Mouse (Mus musculus) ES-E14 (cell line): ENCODE measurements at regions not wholly inside any gene's neighbourhood (a gene's known extent, or its start where the extent isn't known, plus 50 kb on each side); places are given as distances from the start of the nearest gene placed in this dataset.

ENCODE experiments used
- DNase-seq: peaks from one replicate; pipeline ENCODE4 v3.0.0-alpha.2; 2013; ENCODE audit warnings: low read depth, low spot score
- H3K27ac ChIP-seq: 2 replicates; pipeline ENCODE4 v1.5.1; 2012; ENCODE audit warnings: low read depth, mild to moderate bottlenecking, low read length, moderate library complexity, mixed read lengths; ENCODE audit not compliant: poor library complexity, insufficient read depth, severe bottlenecking
- H3K36me3 ChIP-seq: 2 replicates; pipeline ENCODE4 v1.6.1; 2012; ENCODE audit warnings: mild to moderate bottlenecking, low read length, moderate library complexity, mixed read lengths; ENCODE audit not compliant: control insufficient read depth, poor library complexity, insufficient read depth, severe bottlenecking
- H3K4me1 ChIP-seq, 2 experiments: fragments of 150-350 bp in 1 of 2; sonication (generic) in 1 of 2; 2 replicates each; pipeline ENCODE4 v1.6.1; 2012; ENCODE audit warnings: low read length in 2 of 2, mild to moderate bottlenecking in 1 of 2, mixed read lengths in 1 of 2; ENCODE audit not compliant: control insufficient read depth in 2 of 2, insufficient read depth in 2 of 2, poor library complexity in 1 of 2
- H3K4me3 ChIP-seq, 2 experiments: fragments of 150-350 bp in 1 of 2; sonication (generic) in 1 of 2; 2 replicates each; pipeline ENCODE4 v1.5.1; 2012; ENCODE audit warnings: low read length in 2 of 2, low read depth in 1 of 2, mild to moderate bottlenecking in 1 of 2, mixed read lengths in 1 of 2; ENCODE audit not compliant: insufficient read depth in 1 of 2, poor library complexity in 1 of 2, severe bottlenecking in 1 of 2
- H3K9ac ChIP-seq: 2 replicates; pipeline ENCODE4 v1.6.1; 2012; ENCODE audit warnings: low read depth, mild to moderate bottlenecking, low read length, mixed read lengths; ENCODE audit not compliant: poor library complexity, insufficient read depth, severe bottlenecking
- H3K9me3 ChIP-seq: fragments of 150-350 bp; sonication (generic); 2 replicates; pipeline ENCODE4 v1.6.1; 2012; ENCODE audit warnings: low read depth, mild to moderate bottlenecking, low read length; ENCODE audit not compliant: control insufficient read depth, insufficient read depth
- CHD2 ChIP-seq: IDR thresholded peaks from 2 replicates; pipeline ENCODE4 v1.6.1; 2014; ENCODE audit warnings: mild to moderate bottlenecking, low read depth, low read length, inconsistent platforms
- HCFC1 ChIP-seq: IDR thresholded peaks from 2 replicates; pipeline ENCODE4 v1.6.1; 2012; ENCODE audit warnings: low read length, inconsistent platforms, borderline replicate concordance; ENCODE audit not compliant: insufficient read depth
- MAFK ChIP-seq: IDR thresholded peaks from 2 replicates; pipeline ENCODE4 v1.6.1; 2014; ENCODE audit warnings: mild to moderate bottlenecking, low read depth, low read length, inconsistent platforms; ENCODE audit not compliant: insufficient read depth
- ZC3H11A ChIP-seq: IDR thresholded peaks from 2 replicates; pipeline ENCODE4 v1.6.1; 2012; ENCODE audit warnings: low read depth, mild to moderate bottlenecking, inconsistent platforms, low read length, borderline replicate concordance
- ZNF384 ChIP-seq: IDR thresholded peaks from 2 replicates; pipeline ENCODE4 v1.6.1; 2012; ENCODE audit warnings: low read depth, low read length, inconsistent platforms
- in situ Hi-C, 2 experiments: fragments of 600-800 bp; cut with MboI; formaldehyde crosslinking; loops; one replicate each; pipeline ENCODE4 v1.15.1; 2025; ENCODE audit warnings: low sequenced_read_pairs in 2 of 2, inconsistent platforms in 1 of 2; ENCODE audit not compliant: unreplicated experiment in 2 of 2

DNA sequence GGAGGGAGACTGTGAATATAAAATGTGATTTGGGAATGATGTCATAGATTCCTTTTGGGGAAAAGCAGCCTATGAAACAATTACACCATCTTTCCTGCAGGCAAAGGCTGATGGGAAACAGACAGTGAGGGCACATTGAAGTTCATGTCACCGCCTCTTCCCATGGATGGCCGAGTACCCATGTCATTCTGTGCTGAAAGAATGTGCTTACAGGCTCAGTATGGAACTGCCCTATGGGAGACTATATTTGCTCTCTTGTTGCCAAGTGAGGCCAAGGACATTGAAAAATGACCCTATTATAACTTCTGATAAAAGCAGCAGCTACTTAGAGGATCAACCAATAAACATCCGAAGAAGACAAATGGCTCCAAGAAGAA is 127.7 kb upstream of the Sash1 start:
- no peak for TF ChIP-seq CHD2
- no peak for TF ChIP-seq ZNF384
- TF ChIP-seq ZC3H11A, result no peak
- TF ChIP-seq MAFK, result no peak
- TF ChIP-seq HCFC1, result no peak
- H3K4me1 ChIP-seq, result no peaks in the 10 kb centered on the region
- H3K9ac ChIP-seq, result no peak overlapping the region
- H3K36me3 ChIP-seq, result no peaks in the 10 kb centered on the region
- in situ Hi-C loops, result no loop called here
- H3K9me3 ChIP-seq, result no peaks in the 10 kb centered on the region
- H3K4me3 ChIP-seq, result no peak overlapping the region
- DNase-seq, result no peak
- H3K27ac ChIP-seq, result no peak overlapping the region

DNA sequence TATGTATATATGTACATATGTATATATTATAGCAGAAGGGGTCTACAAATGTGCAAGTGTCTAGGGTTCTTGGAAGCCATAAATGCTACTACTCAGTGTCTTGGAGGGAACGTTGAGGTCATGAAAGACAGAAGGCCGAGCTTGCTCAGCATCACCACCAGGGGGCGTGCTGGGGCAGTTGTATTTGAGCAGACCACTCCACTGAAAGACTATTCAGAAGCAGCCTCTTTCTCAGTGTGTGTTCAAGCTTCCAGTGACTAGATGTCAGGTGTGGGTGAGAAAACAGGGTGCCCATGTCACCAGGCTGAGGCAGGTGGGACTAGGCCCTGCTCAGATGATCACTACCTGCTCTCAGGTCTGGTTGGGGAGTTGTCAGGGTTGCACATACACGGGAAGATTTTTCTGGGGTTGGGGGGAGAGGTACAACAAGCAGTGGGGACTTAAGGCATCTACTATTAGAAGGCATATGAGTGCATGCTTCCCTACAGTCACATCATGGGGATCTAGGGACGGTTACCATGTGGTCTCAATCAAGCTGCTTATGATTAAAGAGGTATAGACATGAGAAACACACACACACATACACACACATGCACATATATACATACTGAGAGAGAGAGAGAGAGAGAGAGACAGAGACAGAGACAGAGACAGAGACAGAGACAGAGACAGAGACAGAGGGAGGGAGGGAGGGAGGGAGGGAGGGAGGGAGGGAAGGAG is 127.1 kb upstream of the Sash1 start:
- H3K36me3 ChIP-seq, result no peaks in the 10 kb centered on the region
- no peak overlapping the region for H3K9ac ChIP-seq
- in situ Hi-C loops, result no loop called here
- H3K4me1 ChIP-seq, result no peaks in the 10 kb centered on the region
- TF ChIP-seq ZC3H11A, result peak; percentile 57; the same call in 1 of the 2 replicates
- no peak for TF ChIP-seq HCFC1
- DNase-seq, result peak; percentile 54
- H3K4me3 ChIP-seq, result no peak overlapping the region
- H3K9me3 ChIP-seq, result no peaks in the 10 kb centered on the region
- H3K27ac ChIP-seq, result no peak overlapping the region

DNA sequence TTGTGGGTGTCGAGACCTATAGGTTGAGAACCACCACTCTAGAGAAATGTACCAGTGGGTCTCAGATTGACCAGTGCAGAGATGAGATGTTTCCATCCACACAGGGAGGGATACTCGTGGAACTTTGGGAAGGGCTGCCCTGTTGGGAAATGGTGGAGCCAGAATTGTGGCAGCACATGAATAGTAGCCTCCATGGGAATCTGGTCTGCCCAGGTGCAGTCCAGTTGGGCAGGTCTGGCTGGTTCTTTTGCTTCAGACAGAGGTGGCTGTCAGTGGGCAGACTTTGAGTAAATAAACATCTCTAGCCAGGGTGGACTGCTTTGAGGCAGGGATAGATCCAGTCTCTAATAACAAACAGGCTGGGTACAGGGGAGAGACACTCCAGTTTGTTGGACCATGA is 126.0 kb upstream of the Sash1 start:
- Histone ChIP-seq H3K27ac (no peak overlapping the region), H3K9me3 (no peaks in the 10 kb centered on the region), H3K36me3 (no peaks in the 10 kb centered on the region), H3K4me3 (no peak overlapping the region), H3K4me1 (no peaks in the 10 kb centered on the region), H3K9ac (no peak overlapping the region)
- TF ChIP-seq ZC3H11A, result no peak
- in situ Hi-C loops, result no loop called here
- no peak for DNase-seq

DNA sequence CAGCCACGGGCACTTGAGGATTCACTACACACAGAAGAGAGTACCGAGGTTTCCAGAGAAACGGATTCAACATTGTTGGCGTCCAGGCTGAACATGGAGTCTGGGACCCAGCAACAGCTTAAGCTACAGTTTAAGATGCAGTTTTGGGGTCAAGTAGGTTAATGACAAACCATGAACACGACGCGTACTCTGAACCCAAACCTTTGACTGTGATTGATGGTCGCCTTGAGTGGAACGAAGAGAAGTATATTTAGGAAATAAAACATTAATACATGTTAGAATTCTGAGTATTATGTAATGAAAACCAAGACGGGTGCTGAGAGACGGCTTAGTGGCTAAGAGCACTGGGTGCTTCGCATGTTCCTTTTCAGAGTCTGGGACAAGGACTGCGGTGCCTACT is 124.3 kb upstream of the Sash1 start:
- Histone ChIP-seq H3K36me3 (no peaks in the 10 kb centered on the region), H3K9me3 (no peaks in the 10 kb centered on the region), H3K27ac (no peak overlapping the region), H3K4me3 (no peak overlapping the region), H3K9ac (no peak overlapping the region), H3K4me1 (no peaks in the 10 kb centered on the region)
- in situ Hi-C loops, result no loop called here
- TF ChIP-seq MAFK (no peak), HCFC1 (no peak), ZC3H11A (no peak), ZNF384 (no peak), CHD2 (no peak)
- DNase-seq, result no peak

DNA sequence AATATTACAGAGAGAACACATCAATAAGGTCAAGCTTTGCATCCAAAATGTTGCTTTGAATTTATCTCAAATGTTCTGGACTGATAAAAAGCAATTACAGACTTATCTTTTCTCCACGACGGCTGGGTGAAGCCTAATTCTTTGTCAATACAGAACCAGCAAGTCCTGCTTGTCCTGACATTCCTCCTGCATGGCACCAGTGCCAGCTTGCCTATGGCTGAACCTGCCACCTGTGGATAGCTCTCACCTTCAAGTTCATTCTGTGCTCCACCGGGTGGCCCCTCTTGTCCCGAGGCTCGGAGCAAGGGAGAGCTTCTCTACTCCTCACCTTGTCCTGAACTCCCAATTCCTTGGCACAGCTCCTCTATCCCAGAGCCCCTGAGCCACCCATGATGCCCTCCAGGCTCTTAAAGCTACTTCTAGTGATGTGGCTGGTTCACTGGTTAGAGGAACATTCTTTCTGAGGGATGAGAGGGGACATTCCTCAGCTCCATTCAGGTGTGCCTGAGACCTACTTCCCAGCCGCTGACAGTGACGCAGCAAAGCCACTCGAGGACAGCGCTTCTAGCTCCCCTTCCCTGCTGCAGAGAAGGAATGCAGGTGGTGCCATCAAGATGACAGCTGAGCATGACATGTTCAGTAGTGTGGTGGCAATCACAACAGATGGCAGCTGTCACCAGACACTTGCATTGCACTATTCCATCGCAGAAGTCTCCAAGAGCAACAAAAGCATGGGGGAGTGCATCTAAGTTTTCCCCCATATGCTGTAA is 119.5 kb upstream of the Sash1 start:
- TF ChIP-seq CHD2 (no peak), ZNF384 (no peak), MAFK (no peak), ZC3H11A (no peak), HCFC1 (no peak)
- Histone ChIP-seq H3K4me1 (no peaks in the 10 kb centered on the region), H3K9me3 (no peaks in the 10 kb centered on the region), H3K27ac (no peak overlapping the region), H3K36me3 (no peaks in the 10 kb centered on the region), H3K4me3 (no peak overlapping the region), H3K9ac (no peak overlapping the region)
- no peak for DNase-seq
- in situ Hi-C loops, result no loop called here
